Mouse (Mus musculus) ES-E14 (cell line): ENCODE data around the gene Ksr1.

Experiments used
- CHD2 ChIP-seq: IDR thresholded peaks from 2 replicates; pipeline ENCODE4 v1.6.1; 2014; ENCODE audit warnings: mild to moderate bottlenecking, low read depth, low read length, inconsistent platforms
- HCFC1 ChIP-seq: IDR thresholded peaks from 2 replicates; pipeline ENCODE4 v1.6.1; 2012; ENCODE audit warnings: low read length, inconsistent platforms, borderline replicate concordance; ENCODE audit not compliant: insufficient read depth
- MAFK ChIP-seq: IDR thresholded peaks from 2 replicates; pipeline ENCODE4 v1.6.1; 2014; ENCODE audit warnings: mild to moderate bottlenecking, low read depth, low read length, inconsistent platforms; ENCODE audit not compliant: insufficient read depth
- ZC3H11A ChIP-seq: IDR thresholded peaks from 2 replicates; pipeline ENCODE4 v1.6.1; 2012; ENCODE audit warnings: low read depth, mild to moderate bottlenecking, inconsistent platforms, low read length, borderline replicate concordance
- ZNF384 ChIP-seq: IDR thresholded peaks from 2 replicates; pipeline ENCODE4 v1.6.1; 2012; ENCODE audit warnings: low read depth, low read length, inconsistent platforms

DNA sequence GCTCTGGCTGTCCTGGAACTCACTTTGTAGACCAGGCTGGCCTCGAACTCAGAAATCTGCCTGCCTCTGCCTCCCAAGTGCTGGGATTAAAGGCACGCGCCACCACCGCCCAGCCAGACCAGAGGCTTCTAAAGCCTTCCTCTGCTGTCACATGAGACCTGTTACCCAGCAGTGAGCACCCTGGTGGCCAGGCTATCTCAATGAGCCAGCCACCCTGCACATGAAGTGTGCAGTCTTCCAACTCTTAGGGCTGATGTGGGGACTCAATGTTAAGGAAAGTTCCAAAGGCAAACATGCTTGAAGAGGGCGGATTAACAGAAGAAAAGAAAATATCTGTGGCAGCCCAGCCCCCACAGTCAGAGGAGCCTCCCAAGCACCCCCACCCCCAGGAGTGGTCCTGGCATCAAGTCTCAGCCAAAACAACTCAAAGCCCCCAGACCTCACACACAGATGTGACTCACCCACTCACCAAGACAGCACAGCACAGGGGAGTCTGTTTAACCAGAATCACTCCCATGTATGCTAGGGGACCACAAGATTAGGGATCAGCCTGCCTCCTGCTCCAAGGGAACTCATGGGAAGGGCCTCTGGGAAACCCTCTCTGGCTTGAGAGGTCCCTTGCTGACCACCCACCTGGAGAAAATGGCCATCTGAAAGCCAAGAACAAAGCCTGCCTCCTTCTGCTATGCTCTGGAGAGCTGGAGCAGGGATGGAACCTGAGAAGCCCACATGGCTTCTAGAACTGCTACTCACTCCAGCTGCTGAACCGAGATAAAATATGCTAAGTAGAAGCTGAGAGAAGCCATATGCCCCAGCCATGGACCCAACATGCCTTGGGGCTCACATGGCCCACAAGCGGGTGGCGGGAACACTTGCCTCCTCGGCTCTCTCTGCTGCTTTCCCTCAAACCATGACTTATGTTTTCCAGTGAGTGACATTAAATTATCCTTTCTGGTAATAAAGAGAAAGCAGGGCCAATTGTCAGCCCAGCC, 91.8 kb downstream of the Ksr1 start:
- TF ChIP-seq ZNF384 (no peak), CHD2 (no peak), MAFK (no peak), HCFC1 (no peak), ZC3H11A (no peak)
